Mouse (Mus musculus): ENCODE measurements around the gene Ski.

Ski gene

DNA sequence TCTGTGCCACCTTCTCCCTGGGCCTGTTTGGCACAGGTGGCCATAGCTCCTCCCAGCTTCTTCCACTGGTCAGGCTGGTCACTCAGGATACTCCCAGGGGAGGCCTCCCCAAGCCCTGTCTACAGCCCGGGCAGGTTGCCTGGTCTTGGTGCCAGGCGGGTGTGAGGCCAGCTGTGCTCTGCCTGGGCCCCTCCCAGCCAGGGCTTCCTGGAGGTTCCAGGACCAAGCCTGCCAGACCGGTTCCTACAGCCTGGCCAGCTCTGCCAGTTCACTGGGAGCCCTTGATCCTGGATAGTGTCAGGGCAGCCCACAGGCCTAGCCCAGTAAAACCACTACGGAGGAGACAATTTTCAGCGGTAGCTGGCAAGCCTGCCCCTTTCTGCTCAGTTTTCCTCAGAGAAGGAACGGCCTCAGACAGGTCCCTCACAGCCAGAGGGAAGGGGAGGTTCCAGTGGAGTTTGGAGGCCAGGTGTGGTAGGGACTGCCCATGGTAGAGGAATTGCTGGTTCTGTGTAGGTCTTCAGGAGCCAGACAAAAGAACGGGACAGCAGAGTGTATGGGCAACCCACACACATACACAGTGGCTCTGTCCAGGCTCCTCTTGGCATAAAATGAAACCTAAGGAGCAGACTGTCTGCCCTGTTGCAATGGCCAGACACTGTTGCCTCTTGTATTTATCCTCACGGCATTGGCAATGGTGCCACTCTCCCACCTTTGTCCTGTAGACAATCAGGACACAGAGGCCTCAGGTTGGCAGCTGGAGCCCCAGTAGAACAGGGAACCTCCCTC lies 73.3 kb downstream of the Ski start:
- no peak for DNase-seq

DNA sequence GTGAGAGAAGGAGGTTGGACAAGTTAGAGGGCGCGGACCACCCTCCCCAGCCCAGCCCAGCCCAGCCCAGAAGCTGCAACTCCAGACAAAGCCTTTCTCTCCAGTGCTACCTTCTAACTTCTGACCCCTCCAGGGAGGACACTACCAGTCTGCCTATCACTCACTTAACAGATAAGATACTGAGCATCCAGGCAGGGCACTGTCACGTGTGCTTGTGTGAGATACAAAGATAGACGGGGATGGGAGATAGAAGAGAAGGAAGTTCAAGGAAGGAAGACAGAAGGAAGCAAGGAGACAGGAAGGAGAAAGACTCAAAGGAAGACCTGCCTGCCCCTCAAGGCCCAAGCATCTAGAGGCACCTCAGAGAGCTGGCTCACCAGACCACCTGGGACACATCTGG lies 73.9 kb downstream of the Ski start:
- DNase-seq: no peak

DNA sequence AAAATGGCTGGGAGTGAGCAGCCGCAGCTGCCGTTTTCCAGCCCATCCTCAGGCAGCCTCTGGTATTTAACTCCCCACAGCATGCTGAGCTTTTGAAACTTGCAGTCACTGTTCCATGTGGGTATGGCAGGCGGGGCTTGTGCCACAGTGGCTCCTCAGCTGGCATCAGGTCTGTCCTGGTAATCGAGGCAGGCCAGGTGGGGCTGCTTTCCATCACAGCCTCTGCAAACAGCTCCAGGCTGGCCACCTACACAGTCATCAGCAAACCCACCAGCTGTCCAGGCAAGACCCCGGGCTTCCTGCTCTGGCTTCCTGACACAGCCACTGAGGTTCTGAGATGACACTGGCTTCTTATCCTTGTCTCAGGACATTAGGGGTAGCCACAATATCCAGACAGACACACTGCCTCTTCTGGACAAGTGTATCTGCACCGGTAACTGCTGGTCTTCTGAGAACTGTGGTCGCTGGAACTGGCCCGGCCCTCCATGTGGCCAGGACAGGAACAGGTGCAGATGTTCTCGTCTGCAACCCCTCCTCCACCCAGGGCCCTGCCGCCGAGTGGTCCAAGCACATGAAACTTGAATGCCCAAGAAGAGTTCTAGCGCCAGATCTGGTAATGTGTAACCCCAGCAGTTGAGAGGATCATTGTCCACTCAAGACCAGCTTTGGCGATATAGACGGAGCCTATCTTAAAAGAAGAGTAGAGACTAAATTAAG lies 76.1 kb downstream of the Ski start:
- no peak for DNase-seq

DNA sequence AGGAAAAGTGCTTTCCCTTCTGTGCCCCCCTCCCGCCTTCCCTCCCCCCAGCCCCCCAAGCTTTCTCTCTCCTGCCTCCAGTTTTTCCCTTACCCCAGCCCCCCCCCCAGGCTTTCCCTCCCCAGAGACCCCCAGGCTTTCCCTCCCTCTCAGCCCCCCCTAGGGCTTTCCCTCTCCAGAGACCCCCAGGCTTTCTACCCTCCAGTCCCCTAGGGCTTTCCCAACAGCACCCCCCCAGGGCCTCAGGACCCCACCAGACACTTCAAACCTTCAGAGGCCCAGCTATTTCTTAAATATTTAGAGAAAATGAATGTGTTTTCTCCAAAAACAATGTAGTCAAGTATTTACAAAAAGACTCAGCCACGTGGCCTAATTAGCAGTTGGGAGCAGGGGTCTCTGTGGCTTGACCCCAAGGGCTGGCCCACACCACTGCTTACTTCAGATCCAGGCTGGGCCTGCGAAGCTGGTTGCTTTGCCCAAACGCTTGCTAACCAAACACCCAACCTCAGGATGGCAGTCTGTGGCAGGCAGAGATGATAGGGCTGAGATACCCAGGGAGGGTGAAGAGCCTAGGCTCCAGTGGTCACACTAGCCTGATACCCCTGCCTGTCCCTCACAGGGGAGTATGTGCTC lies 77.7 kb downstream of the Ski start:
- DNase-seq: no peak

DNA sequence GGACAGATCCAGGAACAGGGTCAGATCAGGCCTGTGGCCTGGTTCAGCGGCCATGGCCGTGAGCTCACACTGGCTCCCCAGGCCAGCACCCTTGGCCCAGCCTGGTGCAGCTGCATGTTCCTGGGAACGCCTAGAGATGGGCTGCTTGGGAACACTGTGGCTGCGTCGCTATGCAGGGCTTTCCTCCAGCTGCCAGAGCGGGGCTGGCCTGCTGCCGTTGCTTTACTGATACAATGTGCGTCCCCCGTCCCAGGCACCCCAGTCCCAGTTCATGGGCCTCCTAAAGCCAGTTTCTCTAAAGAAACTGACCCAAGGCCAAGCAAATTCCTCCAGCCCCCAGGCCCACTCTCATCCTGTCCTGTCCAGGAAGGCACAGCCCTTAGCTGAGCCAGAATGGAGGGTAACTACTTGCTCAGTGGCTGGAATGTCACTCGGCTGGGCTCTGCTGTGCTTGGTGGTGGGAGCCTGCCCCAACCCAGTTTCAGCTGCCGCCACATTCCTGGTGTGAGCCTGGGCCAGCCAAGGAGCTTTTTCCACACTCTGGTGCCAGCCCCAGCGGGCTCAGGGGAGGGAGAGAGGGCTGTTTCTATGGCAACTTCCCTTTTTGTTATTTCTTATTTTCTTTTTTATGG lies 78.4 kb downstream of the Ski start:
- DNase-seq: peak; percentile 40

DNA sequence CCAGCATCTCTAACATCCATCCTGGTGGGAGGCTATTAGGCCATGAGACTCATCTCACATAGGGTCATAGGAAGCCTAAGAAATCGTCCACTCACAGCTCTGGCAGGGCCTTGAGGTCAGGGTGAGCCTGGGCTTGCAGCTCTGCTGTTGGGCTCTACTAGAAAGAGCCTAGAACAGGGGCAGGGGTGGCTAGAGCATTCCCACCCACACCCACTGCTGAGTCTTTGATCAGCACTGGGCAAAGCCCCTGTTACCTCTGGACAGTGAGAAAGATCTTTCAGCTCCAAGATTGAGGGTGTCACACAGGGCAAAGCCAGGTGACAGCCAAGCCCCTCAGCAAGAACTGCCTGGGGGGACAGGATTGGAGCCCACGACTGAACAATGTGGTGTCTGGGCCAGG lies 79.0 kb downstream of the Ski start:
- DNase-seq: no peak

DNA sequence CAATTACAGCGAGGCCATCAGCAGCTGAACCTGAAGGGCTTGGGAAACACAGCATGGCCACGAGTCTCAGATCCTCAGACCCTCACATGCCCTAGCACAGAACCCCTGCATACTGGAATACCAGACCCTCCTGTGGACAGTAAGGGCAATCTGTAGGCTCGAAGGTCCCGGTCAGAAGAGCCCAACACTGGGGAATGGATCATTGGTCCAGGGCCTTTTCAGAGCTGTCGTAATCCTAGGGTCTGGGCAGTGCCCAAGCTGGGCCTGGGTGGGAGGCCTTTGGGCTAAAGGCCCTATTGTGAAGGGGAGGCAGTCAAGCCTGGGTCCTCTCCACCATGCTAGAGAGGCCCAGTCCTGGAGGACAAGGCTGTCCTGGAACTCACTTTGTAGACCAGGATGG lies 79.6 kb downstream of the Ski start:
- no peak for DNase-seq

DNA sequence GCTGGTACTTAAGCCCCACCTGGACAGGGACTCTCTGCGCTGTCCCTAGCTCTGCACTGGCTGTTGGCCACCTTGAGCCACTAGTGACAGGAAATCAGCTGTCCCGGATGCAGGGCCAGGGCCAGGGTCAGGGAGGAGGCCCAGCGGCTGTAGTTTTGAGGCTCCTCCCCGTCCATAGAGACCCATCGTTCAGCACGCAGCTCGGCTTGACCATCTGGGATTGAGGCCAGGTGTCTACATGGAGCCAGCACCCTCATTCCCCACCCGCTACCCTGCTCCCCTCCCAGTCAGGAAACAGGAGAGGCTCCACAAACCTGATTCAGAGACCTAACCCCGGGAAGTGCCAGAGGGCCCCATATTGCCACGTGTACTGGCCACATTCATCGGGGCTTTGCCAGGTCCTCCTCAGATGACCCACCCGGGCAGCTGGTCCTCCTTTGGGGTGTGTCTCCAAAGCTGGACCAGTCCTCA lies 81.6 kb downstream of the Ski start:
- DNase-seq: no peak

DNA sequence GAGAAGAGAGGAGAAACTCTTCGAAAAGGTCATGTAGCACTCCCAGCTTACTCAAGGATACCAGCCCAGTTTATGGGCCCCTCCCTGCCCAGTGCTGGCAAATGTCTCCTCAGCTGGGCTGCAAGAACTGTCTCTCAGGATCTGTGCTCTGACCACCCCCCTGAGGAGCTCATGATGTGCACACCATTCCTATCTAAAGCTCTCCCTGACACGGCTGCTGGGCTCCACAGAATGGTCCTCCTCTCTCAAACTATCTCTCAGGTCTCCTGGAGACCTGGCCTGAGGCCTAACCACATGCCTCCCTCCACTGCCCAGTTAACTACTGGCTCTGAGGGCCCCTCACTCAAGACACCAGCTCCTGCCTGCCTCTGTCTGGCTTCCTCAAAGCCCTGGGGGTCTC lies 82.2 kb downstream of the Ski start:
- no peak for DNase-seq

DNA sequence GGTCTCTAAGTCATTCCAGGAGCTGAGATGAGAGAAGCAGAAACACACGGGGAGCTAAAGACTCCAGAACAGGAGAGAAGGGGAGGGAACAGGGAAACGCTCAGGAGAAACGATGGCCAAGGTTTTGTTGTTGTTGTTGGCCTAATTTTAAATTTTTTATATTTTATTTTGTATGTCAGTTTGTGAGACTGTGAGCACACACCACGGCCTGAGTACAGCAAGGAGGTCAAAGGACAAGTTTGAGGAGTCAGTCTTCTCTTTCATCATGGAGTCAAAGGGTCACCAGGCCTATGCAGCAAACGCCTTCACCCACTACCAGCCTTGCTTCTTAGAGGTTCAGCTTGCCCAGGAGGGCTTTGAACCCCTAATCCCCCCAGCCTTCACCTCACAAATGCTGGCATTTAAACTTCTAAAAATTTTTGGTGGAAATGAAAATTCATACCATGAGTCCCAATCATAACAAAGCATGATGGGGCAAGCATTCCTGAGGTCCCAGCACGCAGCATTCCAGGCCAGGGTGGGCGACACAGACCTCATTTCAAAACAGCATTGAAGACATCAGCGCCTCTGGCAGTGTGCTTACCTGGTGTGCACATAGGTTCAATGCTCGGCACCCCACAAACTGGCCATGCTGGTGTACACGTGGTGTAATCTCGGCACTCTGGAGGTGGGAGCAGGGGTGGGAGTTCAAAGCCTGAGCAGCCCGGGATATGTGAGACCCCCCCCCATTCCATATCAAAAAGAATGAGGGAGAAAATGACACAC lies 82.9 kb downstream of the Ski start:
- DNase-seq: no peak

DNA sequence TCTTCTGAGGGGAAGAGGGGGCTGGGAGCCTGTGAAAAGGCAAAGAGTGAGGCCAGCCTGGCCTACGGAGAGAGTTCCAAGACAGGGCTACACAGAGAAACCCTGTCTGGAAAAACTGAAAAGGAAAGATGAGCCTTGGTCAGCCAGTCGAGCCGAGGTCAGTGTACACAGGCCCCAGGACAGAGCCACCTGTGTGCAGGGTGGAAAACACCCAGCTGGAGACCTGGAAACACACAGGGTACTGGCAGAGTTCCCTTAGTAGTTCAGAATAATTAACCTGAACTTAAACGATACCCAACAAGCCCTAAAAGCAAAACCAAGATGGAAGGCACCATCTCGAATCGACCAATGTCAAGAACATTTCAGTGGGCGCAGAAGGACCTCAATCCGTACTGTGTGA lies 83.9 kb downstream of the Ski start:
- no peak for DNase-seq

DNA sequence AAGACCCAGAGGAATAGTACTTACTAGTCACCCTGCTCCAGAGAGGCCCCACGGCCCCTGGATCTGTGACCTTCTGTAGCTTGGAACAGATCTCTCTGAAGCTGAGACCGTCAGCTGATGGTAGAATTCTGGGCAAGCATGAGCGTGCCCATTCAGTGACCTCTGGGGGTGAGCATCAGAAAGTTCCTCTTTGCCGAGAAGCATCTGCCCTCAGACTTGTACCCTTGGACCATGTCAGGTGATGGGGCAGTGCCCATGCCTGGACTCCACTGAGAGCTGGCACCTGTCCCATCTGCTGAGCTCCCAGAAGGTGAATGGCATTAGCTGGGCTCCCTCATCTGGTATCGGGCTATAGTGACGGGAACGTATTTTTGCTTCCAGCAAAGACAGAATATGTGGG lies 84.5 kb downstream of the Ski start:
- no peak for DNase-seq

DNA sequence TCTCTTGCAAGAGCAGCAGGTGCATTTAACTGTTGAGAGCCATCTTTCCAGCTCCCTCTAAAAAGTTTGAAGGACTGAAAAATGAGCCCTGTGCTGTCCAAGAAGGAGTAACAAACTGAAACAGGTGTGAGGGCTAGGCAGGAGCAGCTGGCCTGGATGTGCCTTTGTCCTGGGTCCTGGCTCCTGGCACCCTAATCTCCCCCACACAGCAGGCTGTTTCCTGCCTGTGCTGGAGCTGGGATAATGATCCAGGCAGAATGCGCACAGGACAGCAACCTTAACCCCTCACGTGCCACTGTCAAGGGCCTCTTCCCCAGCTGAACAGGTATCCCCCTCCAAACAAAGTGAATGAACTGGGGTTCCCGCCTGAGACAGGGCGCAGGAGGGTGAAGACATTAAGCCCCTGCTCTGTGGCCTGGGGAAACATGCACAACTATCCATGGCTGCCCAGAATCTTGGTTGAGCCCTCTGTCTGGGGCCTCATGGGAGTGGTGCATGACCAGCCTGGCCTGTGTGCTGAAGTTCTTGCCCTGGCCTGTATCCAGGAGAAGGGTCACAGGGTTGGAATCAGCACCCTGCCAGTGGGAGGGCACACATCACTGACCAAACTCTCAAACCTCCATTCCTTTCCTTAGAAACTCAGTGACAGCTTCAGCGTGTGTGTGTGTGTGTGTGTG lies 86.3 kb downstream of the Ski start:
- no peak for DNase-seq

DNA sequence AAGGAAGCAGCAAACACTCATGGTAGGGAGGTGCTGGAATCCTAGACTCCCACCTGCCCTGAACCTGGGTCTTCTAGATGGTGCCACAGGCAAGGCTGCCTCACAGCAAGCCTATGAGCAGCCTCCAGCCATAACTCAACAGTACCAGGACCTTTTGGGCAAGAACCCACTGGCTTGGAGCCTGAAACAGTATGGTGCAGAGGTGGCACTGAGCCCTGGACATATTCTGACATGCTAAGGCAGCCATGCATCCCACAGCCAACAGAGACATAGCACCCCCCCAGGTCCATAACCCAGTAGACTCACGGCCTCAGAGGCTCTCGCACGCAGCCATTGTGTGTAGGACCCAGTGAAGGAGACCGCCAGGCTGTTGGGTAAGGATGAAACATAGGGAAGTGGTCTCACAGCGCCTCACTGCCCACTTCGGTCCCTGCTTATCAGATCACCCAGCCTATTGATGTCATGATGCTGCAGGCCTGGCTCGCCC lies 87.7 kb downstream of the Ski start:
- DNase-seq: no peak

DNA sequence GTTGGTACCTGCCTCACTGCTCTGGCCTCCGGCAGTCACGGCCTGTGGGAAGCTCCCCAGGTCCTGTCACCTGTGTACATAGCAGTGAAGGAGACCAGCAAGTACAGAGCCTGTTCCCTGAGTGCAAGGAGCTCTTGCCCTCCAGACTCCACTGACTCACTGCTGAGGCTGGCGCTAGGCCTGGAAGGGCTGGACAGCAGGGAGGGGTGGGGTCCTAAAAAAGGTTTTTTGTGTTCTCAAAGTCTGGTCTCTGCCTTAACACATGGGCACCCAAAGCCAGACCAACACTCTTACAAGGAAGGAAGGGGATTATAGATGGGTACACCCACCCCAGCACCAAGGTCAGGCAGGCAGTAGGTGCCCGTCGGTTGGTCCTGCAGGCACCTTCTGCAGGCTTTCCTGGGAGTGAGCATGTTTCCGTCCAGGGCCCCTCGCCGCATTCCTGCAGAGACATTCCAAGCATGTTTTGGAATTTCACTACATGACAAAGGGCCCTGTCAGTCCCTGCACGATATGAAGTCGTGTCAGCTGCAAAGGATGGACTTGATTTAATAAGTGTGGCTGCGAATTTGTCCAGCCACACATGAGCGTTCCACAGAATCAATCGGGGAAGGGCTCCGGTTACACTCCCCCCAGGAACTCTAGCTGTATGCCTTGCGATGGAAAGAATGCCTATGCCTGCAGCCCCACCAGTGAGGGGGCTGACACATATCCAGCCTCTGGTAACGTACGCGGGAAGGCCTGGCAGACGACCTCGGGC lies 88.6 kb downstream of the Ski start:
- no peak for DNase-seq

DNA sequence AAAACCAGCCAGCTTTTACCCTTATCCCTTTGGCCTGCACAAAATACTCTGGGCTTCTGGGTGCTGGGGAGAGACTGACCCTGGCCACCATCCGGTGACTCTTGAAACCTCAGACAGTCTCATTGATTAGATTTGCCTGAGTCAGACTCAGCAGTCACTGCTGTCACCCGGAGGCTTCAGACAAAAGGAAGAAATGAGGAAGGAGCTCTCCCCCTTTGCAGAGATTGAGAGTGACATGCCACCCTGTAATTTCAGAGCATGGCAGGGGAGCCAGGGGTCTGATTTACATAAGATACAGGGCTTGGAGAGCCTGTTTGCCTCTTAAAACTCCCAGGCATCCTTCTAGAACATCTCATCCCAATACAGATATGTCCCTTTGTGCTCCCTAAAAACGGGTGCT lies 89.2 kb downstream of the Ski start:
- DNase-seq: no peak

DNA sequence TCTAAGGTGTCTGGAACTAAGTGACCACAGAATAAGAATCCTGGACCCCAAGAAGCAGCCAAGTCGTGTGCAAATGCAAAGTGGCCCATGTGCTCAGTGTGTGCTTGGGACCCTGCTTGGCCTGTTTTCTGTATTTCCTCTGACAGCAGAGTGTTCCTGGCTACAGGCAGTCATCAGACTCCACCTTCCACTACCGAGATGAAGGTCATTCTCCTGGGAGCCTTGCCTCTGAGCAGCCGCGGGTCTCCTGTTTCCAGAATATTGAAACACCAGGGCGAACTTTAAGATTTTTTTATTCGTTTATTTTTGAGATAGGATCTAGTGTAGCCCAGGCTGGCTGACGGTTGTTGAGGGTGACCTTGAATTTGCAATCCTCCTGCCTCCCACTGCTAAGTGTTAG lies 91.8 kb downstream of the Ski start:
- DNase-seq: no peak

DNA sequence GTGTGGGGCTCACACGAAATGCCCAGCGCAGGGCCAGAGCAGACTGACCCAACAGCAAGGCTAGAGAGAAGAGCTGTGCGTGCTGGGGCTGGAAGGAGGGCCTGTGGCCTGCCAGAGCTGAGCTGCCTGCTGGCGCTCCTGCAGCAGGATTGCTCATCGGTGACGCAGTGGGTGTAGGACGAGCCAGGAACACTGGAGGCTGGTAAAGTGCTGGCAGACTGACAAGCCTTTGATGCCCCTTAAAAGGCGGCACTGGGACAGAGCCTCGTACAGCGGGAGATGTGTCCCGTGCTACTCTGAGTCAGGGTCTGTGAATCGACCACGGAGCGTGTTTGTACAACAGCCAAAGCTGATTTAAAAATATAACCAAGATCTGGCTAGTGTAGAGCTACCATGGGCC lies 92.4 kb downstream of the Ski start:
- no peak for DNase-seq

DNA sequence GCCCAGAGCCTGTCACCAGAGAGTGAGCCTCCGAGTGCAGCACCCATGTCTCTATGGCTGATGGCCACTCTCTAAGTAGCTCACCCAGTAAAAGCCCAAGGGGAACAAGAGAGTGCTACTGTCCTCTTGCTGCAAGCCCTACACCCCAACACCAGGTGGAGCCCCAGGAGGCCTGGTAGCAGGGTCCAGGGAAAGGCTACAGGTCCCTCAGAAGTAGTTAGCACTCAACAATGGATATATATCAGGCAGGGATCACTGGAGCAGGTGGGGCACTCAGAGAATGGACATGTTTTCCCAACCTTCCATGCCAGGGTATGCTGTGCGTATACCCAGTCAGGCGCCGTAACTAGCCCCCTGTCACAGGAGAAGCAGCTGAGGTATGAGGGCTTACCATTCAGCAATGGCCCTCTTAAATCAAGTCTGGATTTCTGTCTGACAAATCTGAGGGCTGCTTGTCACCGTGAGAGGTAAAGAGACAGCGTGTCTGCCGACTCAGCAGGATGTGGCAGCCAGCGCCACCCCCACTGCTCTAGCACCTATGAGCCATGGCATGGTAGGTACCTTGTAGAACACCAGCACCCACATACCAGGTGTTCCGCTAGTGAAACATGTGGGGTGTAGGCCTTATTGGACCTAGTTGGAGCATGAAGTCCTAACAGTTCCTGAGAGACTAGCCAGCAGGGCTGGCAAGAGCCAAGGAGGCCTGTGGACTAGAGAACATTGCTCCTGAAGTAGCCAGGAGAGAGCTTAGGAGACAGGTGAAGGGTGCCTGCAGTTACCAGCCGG lies 93.1 kb downstream of the Ski start:
- DNase-seq: no peak

DNA sequence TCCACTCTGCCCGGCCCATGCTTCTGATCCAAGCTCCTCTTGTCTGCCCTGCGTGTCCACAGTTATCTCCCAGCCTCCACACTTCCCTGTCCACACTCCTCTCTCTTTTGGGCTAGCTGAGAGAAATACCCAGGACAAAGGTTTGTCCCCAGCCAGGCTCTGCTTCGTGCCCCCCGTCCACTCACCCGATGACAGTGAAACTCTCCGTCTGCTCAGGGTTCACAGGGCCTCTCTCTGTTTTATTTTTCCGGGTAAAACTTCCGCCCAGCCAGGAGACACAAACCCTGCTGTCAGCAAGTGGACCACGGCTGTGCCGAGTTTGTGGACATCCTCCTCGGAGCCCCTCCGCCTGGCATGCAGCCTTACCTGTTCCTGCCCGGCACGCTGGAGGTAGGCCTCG lies 94.0 kb downstream of the Ski start:
- no peak for DNase-seq

All from liver (tissue).